Mouse (Mus musculus) neural tube, embryonic 12.5 days (tissue): ENCODE data around the gene Bbs7. TPM values are rescaled to one million over a fixed set of nuclear protein-coding genes. Genes with fewer than 3 reads are reported as not detected.

Experiments
- ATAC-seq: fragments of 200-750 bp; cut with Nextera tagmentation; 2 replicates; pipeline ENCODE4 v1.8.0; 2017; ENCODE audit warnings: low read depth, mild to moderate bottlenecking, moderate TSS enrichment, moderate library complexity; ENCODE audit not compliant: low FRiP score
- H3K27ac ChIP-seq: fragments of 300-500 bp; sonication (generic); 2 replicates; pipeline ENCODE4 v1.5.1; 2016
- H3K27me3 ChIP-seq: fragments of 300-500 bp; sonication (generic); replicated peaks from 2 replicates; pipeline ENCODE4 v1.6.1; 2016; ENCODE audit warnings: mild to moderate bottlenecking
- H3K36me3 ChIP-seq: fragments of 300-500 bp; sonication (generic); 2 replicates; pipeline ENCODE4 v1.6.1; 2016; ENCODE audit warnings: mild to moderate bottlenecking
- H3K4me1 ChIP-seq: fragments of 300-500 bp; sonication (generic); 2 replicates; pipeline ENCODE4 v1.6.1; 2016
- H3K4me2 ChIP-seq: fragments of 300-500 bp; sonication (generic); replicated peaks from 2 replicates; pipeline ENCODE4 v1.6.1; 2016; ENCODE audit warnings: mild to moderate bottlenecking
- H3K4me3 ChIP-seq: fragments of 300-500 bp; sonication (generic); 2 replicates; pipeline ENCODE4 v1.5.1; 2016
- H3K9ac ChIP-seq: fragments of 300-500 bp; sonication (generic); 2 replicates; pipeline ENCODE4 v1.6.1; 2016; ENCODE audit warnings: mild to moderate bottlenecking
- H3K9me3 ChIP-seq: fragments of 300-500 bp; sonication (generic); 2 replicates; pipeline ENCODE4 v1.6.1; 2016; ENCODE audit warnings: mild to moderate bottlenecking
- WGBS: fragments of 180-500 bp; shearing (Covaris S2); methylation state at CpG from one replicate; pipeline ENCODE4 v1.1.7; 2016; 5-methylcytosine and 5-hydroxymethylcytosine counted together
- polyA plus RNA-seq: library from polyadenylated mRNA; unstranded; fragments of >200 nt; fragmentation: Nextera tagmentation; extraction: Ambion mirVana; gene quantifications from 2 replicates; pipeline ENCODE4 v1.2.1, GENCODE M21; 2016

The Bbs7 gene
- polyA plus RNA-seq, 1 experiment from 2014 or later = 19.8 TPM

GRCm38 (mm10) chr3:36541399-36541798, 71.9 kb downstream of the Bbs7 start:
- no peak overlapping the region for H3K27ac ChIP-seq
- no peak overlapping the region for H3K4me2 ChIP-seq
- no peaks in the 10 kb centered on the region for H3K9me3 ChIP-seq
- ATAC-seq = no peak
- WGBS = 92% methylated on average over 2 of the region's 2 CpGs
- H3K4me1 ChIP-seq = no peaks in the 10 kb centered on the region
- H3K9ac ChIP-seq = no peak overlapping the region
- no peaks in the 10 kb centered on the region for H3K36me3 ChIP-seq
- no peaks in the 10 kb centered on the region for H3K27me3 ChIP-seq
- no peak overlapping the region for H3K4me3 ChIP-seq

GRCm38 (mm10) chr3:36540756-36541155, 72.5 kb downstream of the Bbs7 start:
- 64% methylated on average over 2 of the region's 2 CpGs for WGBS
- Histone ChIP-seq H3K9me3 (no peaks in the 10 kb centered on the region), H3K27me3 (no peaks in the 10 kb centered on the region), H3K4me1 (no peaks in the 10 kb centered on the region), H3K4me2 (no peak overlapping the region), H3K27ac (no peak overlapping the region), H3K36me3 (no peaks in the 10 kb centered on the region), H3K9ac (no peak overlapping the region), H3K4me3 (no peak overlapping the region)
- no peak for ATAC-seq

GRCm38 (mm10) chr3:36537701-36538470, 75.4 kb downstream of the Bbs7 start:
- ATAC-seq = no peak
- Histone ChIP-seq H3K36me3 (no peaks in the 10 kb centered on the region), H3K9ac (no peak overlapping the region), H3K4me1 (no peaks in the 10 kb centered on the region), H3K27me3 (no peaks in the 10 kb centered on the region), H3K4me2 (no peak overlapping the region), H3K4me3 (no peak overlapping the region), H3K9me3 (no peaks in the 10 kb centered on the region), H3K27ac (no peak overlapping the region)
- 85% methylated on average over 4 of the region's 4 CpGs for WGBS

- H3K9ac ChIP-seq = no peak overlapping the region
- no peak overlapping the region for H3K4me2 ChIP-seq
- WGBS = 97% methylated on average over 12 of the region's 12 CpGs
- ATAC-seq = no peak
- no peaks in the 10 kb centered on the region for H3K36me3 ChIP-seq
- H3K4me3 ChIP-seq = no peak overlapping the region
- no peaks in the 10 kb centered on the region for H3K27me3 ChIP-seq
- no peaks in the 10 kb centered on the region for H3K9me3 ChIP-seq
- peaks cover 4% of the 10 kb centered on the region; the same call in 1 of the 2 replicates for H3K4me1 ChIP-seq
- no peak overlapping the region for H3K27ac ChIP-seq
Measured at GRCm38 (mm10) chr3:36536041-36536440, 77.2 kb downstream of the Bbs7 start.

- H3K4me3 ChIP-seq = no peak overlapping the region
- no peak overlapping the region for H3K9ac ChIP-seq
- H3K27ac ChIP-seq = no peak overlapping the region
- H3K4me1 ChIP-seq = peaks cover 4% of the 10 kb centered on the region; the same call in 1 of the 2 replicates
- WGBS = 6% methylated on average over 1 of the region's 1 CpGs
- 0 out of 2 replicates have a peak, but pooled peaks cover 4% of the 10 kb centered on the region for H3K27me3 ChIP-seq
- no peak for ATAC-seq
- no peaks in the 10 kb centered on the region for H3K36me3 ChIP-seq
- no peaks in the 10 kb centered on the region for H3K9me3 ChIP-seq
- no peak overlapping the region for H3K4me2 ChIP-seq
Measured at GRCm38 (mm10) chr3:36533201-36533672, 80.0 kb downstream of the Bbs7 start.

- 47% methylated on average over 7 of the region's 7 CpGs for WGBS
- Histone ChIP-seq H3K27me3 (0 out of 2 replicates have a peak, but pooled peaks cover 4% of the 10 kb centered on the region), H3K36me3 (no peaks in the 10 kb centered on the region), H3K4me1 (peaks cover 4% of the 10 kb centered on the region; the same call in 1 of the 2 replicates), H3K4me3 (no peak overlapping the region), H3K4me2 (no peak overlapping the region), H3K27ac (no peak overlapping the region), H3K9ac (no peak overlapping the region), H3K9me3 (no peaks in the 10 kb centered on the region)
- no peak for ATAC-seq
Measured at GRCm38 (mm10) chr3:36532738-36533137, 80.5 kb downstream of the Bbs7 start.

- 9% methylated on average over 18 of the region's 18 CpGs for WGBS
- H3K9me3 ChIP-seq = no peaks in the 10 kb centered on the region
- peaks cover 4% of the 10 kb centered on the region; the same call in 1 of the 2 replicates for H3K4me1 ChIP-seq
- no peak overlapping the region for H3K27ac ChIP-seq
- H3K4me3 ChIP-seq = 0 out of 2 replicates have a peak overlapping the region, but pooled peaks have one; percentile 11
- 0 out of 2 replicates have a peak, but pooled peaks cover 4% of the 10 kb centered on the region for H3K27me3 ChIP-seq
- peak overlapping the region; percentile 57 for H3K4me2 ChIP-seq
- no peaks in the 10 kb centered on the region for H3K36me3 ChIP-seq
- ATAC-seq = no peak
- no peak overlapping the region for H3K9ac ChIP-seq
Measured at GRCm38 (mm10) chr3:36531979-36532542, 81.2 kb downstream of the Bbs7 start.

- Histone ChIP-seq H3K9me3 (no peaks in the 10 kb centered on the region), H3K27ac (no peak overlapping the region), H3K4me2 (no peak overlapping the region), H3K9ac (no peak overlapping the region), H3K4me3 (no peak overlapping the region), H3K36me3 (no peaks in the 10 kb centered on the region), H3K4me1 (peaks cover 4% of the 10 kb centered on the region; the same call in 1 of the 2 replicates), H3K27me3 (0 out of 2 replicates have a peak, but pooled peaks cover 4% of the 10 kb centered on the region)
- 50% methylated on average over 2 of the region's 2 CpGs for WGBS
- ATAC-seq = no peak
Measured at GRCm38 (mm10) chr3:36531242-36531641, 82.0 kb downstream of the Bbs7 start.

GRCm38 (mm10) chr3:36530781-36531180, 82.5 kb downstream of the Bbs7 start:
- Histone ChIP-seq H3K4me2 (no peak overlapping the region), H3K27ac (no peak overlapping the region), H3K36me3 (no peaks in the 10 kb centered on the region), H3K4me3 (no peak overlapping the region), H3K9me3 (no peaks in the 10 kb centered on the region), H3K4me1 (peaks cover 4% of the 10 kb centered on the region; the same call in 1 of the 2 replicates), H3K9ac (no peak overlapping the region), H3K27me3 (0 out of 2 replicates have a peak, but pooled peaks cover 4% of the 10 kb centered on the region)
- 79% methylated on average over 5 of the region's 5 CpGs for WGBS
- no peak for ATAC-seq

- H3K36me3 ChIP-seq = no peaks in the 10 kb centered on the region
- H3K27me3 ChIP-seq = 0 out of 2 replicates have a peak, but pooled peaks cover 4% of the 10 kb centered on the region
- H3K4me2 ChIP-seq = no peak overlapping the region
- H3K27ac ChIP-seq = no peak overlapping the region
- H3K9ac ChIP-seq = no peak overlapping the region
- WGBS = 90% methylated on average over 6 of the region's 6 CpGs
- no peak for ATAC-seq
- no peaks in the 10 kb centered on the region for H3K9me3 ChIP-seq
- peaks cover 4% of the 10 kb centered on the region; the same call in 1 of the 2 replicates for H3K4me1 ChIP-seq
- no peak overlapping the region for H3K4me3 ChIP-seq
Measured at GRCm38 (mm10) chr3:36530345-36530744, 82.9 kb downstream of the Bbs7 start.

GRCm38 (mm10) chr3:36524466-36524865, 88.8 kb downstream of the Bbs7 start:
- Histone ChIP-seq H3K4me2 (no peak overlapping the region), H3K9ac (no peak overlapping the region), H3K4me1 (no peaks in the 10 kb centered on the region; the same call in 1 of the 2 replicates), H3K36me3 (no peaks in the 10 kb centered on the region), H3K27ac (no peak overlapping the region), H3K9me3 (no peaks in the 10 kb centered on the region), H3K27me3 (peaks cover 31% of the 10 kb centered on the region), H3K4me3 (no peak overlapping the region)
- 85% methylated on average over 3 of the region's 3 CpGs for WGBS
- ATAC-seq = no peak
